Mouse (Mus musculus): ENCODE results near the gene Pgr15l.

Gene Pgr15l

DNA sequence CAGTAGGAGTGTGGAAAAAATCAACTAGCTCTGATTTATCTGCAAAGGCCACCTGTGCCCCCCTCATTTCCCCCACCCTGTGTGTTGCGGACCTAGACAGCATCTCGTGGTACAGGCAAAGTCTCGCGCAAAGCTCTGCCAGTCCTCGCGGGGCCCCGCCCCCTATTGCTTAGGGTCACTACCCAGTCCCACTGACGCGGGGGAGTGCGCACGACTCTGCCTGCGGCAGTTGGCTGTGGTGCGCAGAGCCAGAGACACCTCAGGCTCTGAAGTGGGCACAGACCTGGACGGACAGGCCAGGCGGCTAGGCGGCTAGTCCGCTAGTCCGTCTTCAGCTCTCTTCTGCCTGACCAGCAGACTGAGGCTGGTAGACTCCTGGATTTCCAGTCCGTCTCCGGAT lies at the start of gene Pgr15l:
Pgr15l (plus strand) TSS at position 228 of the 400 bp plus-strand sequence.
- DNase-seq (ENCODE audit: low read depth): no peak

DNA sequence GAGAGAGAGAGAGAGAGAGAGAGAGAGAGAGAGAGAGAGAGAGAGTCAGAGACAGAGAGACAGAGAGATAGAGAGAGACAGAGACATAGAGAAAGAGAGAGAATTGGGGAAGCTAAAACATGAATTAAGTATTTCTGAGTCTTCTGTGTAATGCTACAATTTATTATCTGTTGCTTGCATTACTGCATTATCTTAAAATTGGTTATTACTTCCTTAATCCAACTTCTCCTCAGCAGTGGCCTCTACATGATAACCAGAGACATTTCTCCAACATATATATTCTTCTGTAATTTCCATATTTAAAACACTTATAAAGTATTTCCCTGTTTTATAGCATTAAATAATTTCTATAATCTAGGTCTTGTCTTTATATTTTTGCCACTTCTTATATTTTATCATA lies 44.9 kb upstream of the Pgr15l start:
- no peak for DNase-seq (ENCODE audit: low read depth)

DNA sequence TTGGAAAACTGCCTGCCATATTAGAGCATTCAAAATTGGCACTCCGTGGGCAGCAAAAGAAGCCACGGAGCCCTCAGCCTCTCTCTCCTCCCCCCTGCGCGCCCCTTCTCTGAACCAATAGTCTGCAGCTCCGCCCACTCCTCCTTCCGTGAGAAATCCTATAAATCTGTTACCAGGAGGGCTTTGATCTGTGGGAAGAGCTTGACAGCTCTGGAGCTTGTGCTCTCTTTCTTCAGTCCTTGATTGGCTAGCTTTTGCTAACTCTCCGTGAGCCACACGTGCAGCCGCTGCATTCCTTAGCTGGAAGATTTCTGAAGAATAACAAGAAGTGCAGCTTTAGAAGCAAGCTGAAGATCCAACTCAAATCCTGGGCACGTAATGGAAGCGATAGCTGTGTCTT lies 2.6 kb upstream of the Pgr15l start:
- DNase-seq (ENCODE audit: low read depth): no peak
